ENCODE assay signal across 9 mouse cellular contexts in genomic region chr1:87936516-87936915, GRCm38 (mm10).
DNase-seq lines count a peak whose midpoint lies in the region; ATAC-seq and TF ChIP-seq lines count a peak whose summit lies in the region.
"Had no signal": no experiment of that assay in that cellular context is flagged by ENCODE, and none has a peak within 500 bp of the region (broad histone marks: within the 10 kb centered on the region; RNA-seq: fewer than 3 reads in every experiment).

No protein-coding gene starts in this region.

- H3K36me3 ChIP-seq in liver, embryonic 11.5 days (ENCODE audit: control insufficient read depth, insufficient read depth, low read length): peaks cover 16% of the 10 kb centered on the region
- H3K36me3 ChIP-seq in CH12.LX (replicated peaks in 1 of 2; ENCODE audit: control insufficient read depth in 1 of 2, insufficient read depth in 1 of 2, low read length in 1 of 2): peaks cover 85 to 98% of the 10 kb centered on the region in 2 experiments
- H3K36me3 ChIP-seq in intestine, postnatal 0 days (ENCODE audit: control insufficient read depth, insufficient read depth): peaks cover 90% of the 10 kb centered on the region

- H3K9me3 ChIP-seq in liver, embryonic 11.5 days (ENCODE audit: control insufficient read depth, low read length): no peaks in the 10 kb centered on the region
- H3K9me3 ChIP-seq in CH12.LX (replicated peaks; ENCODE audit: low read length): no peaks in the 10 kb centered on the region
- no peaks in the 10 kb centered on the region for H3K9me3 ChIP-seq in intestine, postnatal 0 days (ENCODE audit: control insufficient read depth)
- H3K9me3 ChIP-seq: hindbrain, embryonic 12.5 days; midbrain, embryonic 13.5 days had no signal

- TF ChIP-seq CTCF in CH12.LX (conservative IDR thresholded peaks at IDR 0.05 in 1 of 2, IDR thresholded peaks at IDR 0.05 in 1 of 2; ENCODE audit: low read depth in 2 of 2, low read length in 2 of 2): peak in 1 of 2 experiments; percentile 69; a peak in 2 of 4 replicates
- peak; percentile 75 for TF ChIP-seq CTCF in intestine, postnatal 0 days (IDR thresholded peaks at IDR 0.05; ENCODE audit: low read depth)

- dilution Hi-C loops in CH12.LX (cut with MboI; ENCODE audit: extremely low pct_ligation_motif_present, extremely low pct_unique_long_range_greater_than_20kb, low sequenced_read_pairs): no loop called here

- 0 out of 2 replicates have a peak, but pooled peaks cover 3% of the 10 kb centered on the region for H3K4me1 ChIP-seq in liver, embryonic 11.5 days (replicated peaks; ENCODE audit: control insufficient read depth, insufficient read depth, low read length)
- peaks cover 0 to 14% of the 10 kb centered on the region in 2 experiments; a peak in 1 of 4 replicates for H3K4me1 ChIP-seq in CH12.LX (ENCODE audit: control insufficient read depth in 1 of 2, insufficient read depth in 2 of 2)
- no peaks in the 10 kb centered on the region for H3K4me1 ChIP-seq in intestine, postnatal 0 days (replicated peaks; ENCODE audit: control insufficient read depth, insufficient read depth, low read length)
- H3K4me1 ChIP-seq: hindbrain, embryonic 12.5 days; midbrain, embryonic 13.5 days had no signal

- H3K27ac ChIP-seq in liver, embryonic 11.5 days (ENCODE audit: low read depth, low read length): no peak overlapping the region
- H3K27ac ChIP-seq in CH12.LX (ENCODE audit: insufficient read depth, low read depth): no peak overlapping the region
- no peak overlapping the region for H3K27ac ChIP-seq in intestine, postnatal 0 days (ENCODE audit: low read depth, low read length)
- H3K27ac ChIP-seq: hindbrain, embryonic 12.5 days; midbrain, embryonic 13.5 days had no signal

- H3K79me2 ChIP-seq in CH12.LX (replicated peaks; ENCODE audit: control insufficient read depth, extremely low read depth, insufficient read depth, poor library complexity, severe bottlenecking): no peaks in the 10 kb centered on the region

- no peak overlapping the region for H3K4me2 ChIP-seq in liver, embryonic 11.5 days
- no peak overlapping the region for H3K4me2 ChIP-seq in CH12.LX (ENCODE audit: insufficient read depth, low read depth, poor library complexity, severe bottlenecking)
- H3K4me2 ChIP-seq in intestine, postnatal 0 days (replicated peaks; ENCODE audit: low read depth): no peak overlapping the region
- H3K4me2 ChIP-seq: hindbrain, embryonic 12.5 days; midbrain, embryonic 13.5 days had no signal

- TF ChIP-seq EP300 in CH12.LX (IDR thresholded peaks at IDR 0.05; ENCODE audit: low read length): no peak

- 0 out of 2 replicates have a peak, but pooled peaks have one; percentile 30 for ATAC-seq in liver, embryonic 11.5 days (replicated peaks; ENCODE audit: low FRiP score)
- no peak for ATAC-seq in intestine, postnatal 0 days
- ATAC-seq in monocyte, adult 5-6 weeks (replicated peaks; ENCODE audit: insufficient number of reproducible peaks, low FRiP score, low TSS enrichment, poor library complexity, severe bottlenecking): no peak
- ATAC-seq: midbrain, embryonic 13.5 days had no signal

- no peak for DNase-seq in liver, embryonic 11.5 days (ENCODE audit: low spot score)
- DNase-seq in liver (no peak), CH12.LX (ENCODE audit: extremely low read depth) (peak; percentile 30), NIH3T3 (ENCODE audit: low read depth) (peak; percentile 54)
- no peak for DNase-seq in ovary, postnatal 10 days (ENCODE audit: low spot score)

- H3K4me3 ChIP-seq in liver, embryonic 11.5 days (ENCODE audit: low read depth, low read length): no peak overlapping the region
- no peak overlapping the region for H3K4me3 ChIP-seq in CH12.LX (replicated peaks in 1 of 3; ENCODE audit: low read depth in 2 of 3, low read length in 2 of 3, poor library complexity in 1 of 3)
- no peak overlapping the region for H3K4me3 ChIP-seq in intestine, postnatal 0 days (ENCODE audit: low read depth, low read length)
- H3K4me3 ChIP-seq: hindbrain, embryonic 12.5 days; midbrain, embryonic 13.5 days had no signal

- in situ Hi-C loops in CH12.LX (cut with MboI; ENCODE audit: low pct_ligation_motif_present, low pct_unique_long_range_greater_than_20kb, low sequenced_read_pairs): no loop called here

- TF ChIP-seq RAD21 in CH12.LX (IDR thresholded peaks at IDR 0.05; ENCODE audit: low read depth, low read length): peak; percentile 62

- H3K27me3 ChIP-seq in liver, embryonic 11.5 days (replicated peaks; ENCODE audit: control insufficient read depth, insufficient read depth, low read length): no peaks in the 10 kb centered on the region
- no peaks in the 10 kb centered on the region for H3K27me3 ChIP-seq in CH12.LX (replicated peaks)
- no peaks in the 10 kb centered on the region for H3K27me3 ChIP-seq in intestine, postnatal 0 days (replicated peaks; ENCODE audit: control insufficient read depth, insufficient read depth, low read length)
- H3K27me3 ChIP-seq: hindbrain, embryonic 12.5 days; midbrain, embryonic 13.5 days had no signal

- WGBS in liver, embryonic 11.5 days: 33% methylated on average over 2 of the region's 2 CpGs
- 31% methylated on average over 2 of the region's 2 CpGs for WGBS in intestine, postnatal 0 days

- H3K9ac ChIP-seq in liver, embryonic 11.5 days (ENCODE audit: low read depth, low read length): no peak overlapping the region
- H3K9ac ChIP-seq in CH12.LX (ENCODE audit: insufficient read depth, low read depth): no peak overlapping the region
- no peak overlapping the region for H3K9ac ChIP-seq in intestine, postnatal 0 days (ENCODE audit: low read depth, low read length)
- H3K9ac ChIP-seq: hindbrain, embryonic 12.5 days; midbrain, embryonic 13.5 days had no signal

- no peak for TF ChIP-seq POLR2A in CH12.LX (IDR thresholded peaks at IDR 0.05; ENCODE audit: low read depth, low read length)

TF ChIP-seq in CH12.LX, 34 proteins besides CTCF, POLR2A, EP300 and RAD21:
- TF ChIP-seq BHLHE40 (IDR thresholded peaks at IDR 0.05; ENCODE audit: low read depth, low read length) (no peak), UBTF (IDR thresholded peaks at IDR 0.05; ENCODE audit: low read depth, low read length) (no peak), SMC3 (IDR thresholded peaks at IDR 0.05; ENCODE audit: low read depth, low read length) (peak; percentile 46)

Comparison
In these comparisons a context has a peak if more than half of its experiments do, and no peak if none do; other contexts are left out.
1. DNase-seq: peak in CH12.LX (single experiment) and NIH3T3 (single experiment); none in liver, embryonic 11.5 days (single experiment), liver (single experiment) and ovary, postnatal 10 days (single experiment).